Mouse (Mus musculus): Measurements from ENCODE around the gene Ushbp1. TPM values are rescaled to one million over a fixed set of nuclear protein-coding genes. Genes with fewer than 3 reads are reported as not detected.
"Not testable (repeated sequence)": the region's sequence is repeated elsewhere in the genome, so short reads cannot be mapped to it uniquely, and the experiment has no call there.

The Ushbp1 gene
- total and polyA plus RNA-seq, 3 experiments, result 0.08 to 0.11 TPM; not detected in 1

- no peak for TF ChIP-seq CTCF (IDR thresholded peaks at IDR 0.05; ENCODE audit: low read depth, low read length)
- no peak for TF ChIP-seq GATA2 (IDR thresholded peaks at IDR 0.05; ENCODE audit: borderline replicate concordance, low read depth, low read length)
- TF ChIP-seq POLR2AphosphoS5 (IDR thresholded peaks at IDR 0.05; ENCODE audit: insufficient replicate concordance, low read depth, low read length), result no peak
- no peak for TF ChIP-seq TAL1 (conservative IDR thresholded peaks at IDR 0.05; ENCODE audit: low read depth, low read length)
- TF ChIP-seq GATA1 (IDR thresholded peaks at IDR 0.05; ENCODE audit: borderline replicate concordance, low read length), result no peak
- Histone ChIP-seq H3K4me1 (ENCODE audit: insufficient read depth, low read depth, low read length) (no peaks in the 10 kb centered on the region), H3K27me3 (ENCODE audit: insufficient read depth, low read length) (no peaks in the 10 kb centered on the region), H3K36me3 (replicated peaks) (peaks cover 97% of the 10 kb centered on the region), H3K9me3 (replicated peaks) (no peaks in the 10 kb centered on the region), H3K4me3 (ENCODE audit: low read depth, low read length) (no peak overlapping the region)
- no peak for ATAC-seq (ENCODE audit: extremely low read depth, insufficient number of reproducible peaks, low FRiP score, poor library complexity, severe bottlenecking)
- DNase-seq (ENCODE audit: low spot score), result no peak
These were observed 49.0 kb downstream of the Ushbp1 start for GRCm38 (mm10) chr8:71346581-71346980.

- Histone ChIP-seq H3K4me1 (ENCODE audit: insufficient read depth, low read depth, low read length) (no peaks in the 10 kb centered on the region), H3K36me3 (replicated peaks) (peaks cover 89% of the 10 kb centered on the region), H3K9me3 (replicated peaks) (no peaks in the 10 kb centered on the region), H3K27me3 (ENCODE audit: insufficient read depth, low read length) (no peaks in the 10 kb centered on the region), H3K4me3 (ENCODE audit: low read depth, low read length) (no peak overlapping the region)
- DNase-seq (ENCODE audit: low spot score), result no peak
- no peak for ATAC-seq (ENCODE audit: extremely low read depth, insufficient number of reproducible peaks, low FRiP score, poor library complexity, severe bottlenecking)
- TF ChIP-seq CTCF (IDR thresholded peaks at IDR 0.05; ENCODE audit: low read depth, low read length) (no peak), GATA2 (IDR thresholded peaks at IDR 0.05; ENCODE audit: borderline replicate concordance, low read depth, low read length) (no peak), GATA1 (IDR thresholded peaks at IDR 0.05; ENCODE audit: borderline replicate concordance, low read length) (no peak), TAL1 (conservative IDR thresholded peaks at IDR 0.05; ENCODE audit: low read depth, low read length) (no peak), POLR2AphosphoS5 (IDR thresholded peaks at IDR 0.05; ENCODE audit: insufficient replicate concordance, low read depth, low read length) (no peak)
These were observed 55.0 kb downstream of the Ushbp1 start for GRCm38 (mm10) chr8:71340625-71341024.

- not testable (repeated sequence) for ATAC-seq (ENCODE audit: extremely low read depth, insufficient number of reproducible peaks, low FRiP score, poor library complexity, severe bottlenecking); H3K4me1 ChIP-seq (ENCODE audit: insufficient read depth, low read depth, low read length); DNase-seq (ENCODE audit: low spot score); H3K9me3 ChIP-seq (replicated peaks); H3K4me3 ChIP-seq (ENCODE audit: low read depth, low read length); H3K27me3 ChIP-seq (ENCODE audit: insufficient read depth, low read length)
- H3K36me3 ChIP-seq (replicated peaks), result peaks cover 81% of the 10 kb centered on the region
These were observed 57.8 kb downstream of the Ushbp1 start for GRCm38 (mm10) chr8:71337834-71338233.

Other genes with a start within 250 kb of the Ushbp1 start
Only the 20 nearest of the 22 such genes appear.
- gene Myo9b, start 123.1 kb downstream of the Ushbp1 start, total RNA-seq (2014; fragmentation: Nextera tagmentation), result 40.0 and 44.7 TPM in 2 replicates
- 43.9 and 46.2 TPM in 2 replicates for gene Myo9b, start 123.1 kb downstream of the Ushbp1 start, total RNA-seq (2017)
- 58.6 TPM in 2 replicates for gene Myo9b, start 123.1 kb downstream of the Ushbp1 start, polyA plus RNA-seq (2012)
- 17.8 and 18.3 TPM in 2 replicates for gene Haus8, start 122.9 kb downstream of the Ushbp1 start, total RNA-seq (2014; fragmentation: Nextera tagmentation)
- gene Haus8, start 122.9 kb downstream of the Ushbp1 start, total RNA-seq (2017), result 50.2 and 51.1 TPM in 2 replicates
- gene Haus8, start 122.9 kb downstream of the Ushbp1 start, polyA plus RNA-seq (2012), result 18.1 and 25.5 TPM in 2 replicates
- gene Use1, start 29.0 kb downstream of the Ushbp1 start, total RNA-seq (2014; fragmentation: Nextera tagmentation), result 23.3 and 34.5 TPM in 2 replicates
- gene Use1, start 29.0 kb downstream of the Ushbp1 start, total RNA-seq (2017), result 70.8 and 81.0 TPM in 2 replicates
- 151 and 198 TPM in 2 replicates for gene Use1, start 29.0 kb downstream of the Ushbp1 start, polyA plus RNA-seq (2012)
- 4.7 and 6.2 TPM in 2 replicates for gene Ocel1, start 24.5 kb downstream of the Ushbp1 start, total RNA-seq (2014; fragmentation: Nextera tagmentation)
- 18.0 and 25.8 TPM in 2 replicates for gene Ocel1, start 24.5 kb downstream of the Ushbp1 start, total RNA-seq (2017)
- 32.3 and 37.6 TPM in 2 replicates for gene Ocel1, start 24.5 kb downstream of the Ushbp1 start, polyA plus RNA-seq (2012)
- gene Nr2f6, start 13.8 kb downstream of the Ushbp1 start, total RNA-seq (2014; fragmentation: Nextera tagmentation), result 6.4 and 8.6 TPM in 2 replicates
- gene Nr2f6, start 13.8 kb downstream of the Ushbp1 start, total RNA-seq (2017), result 9.7 and 17.0 TPM in 2 replicates
- gene Nr2f6, start 13.8 kb downstream of the Ushbp1 start, polyA plus RNA-seq (2012), result 36.0 and 47.8 TPM in 2 replicates
- 58.4 and 83.8 TPM in 2 replicates for gene Babam1, start 1.1 kb upstream of the Ushbp1 start, total RNA-seq (2014; fragmentation: Nextera tagmentation)
- gene Babam1, start 1.1 kb upstream of the Ushbp1 start, total RNA-seq (2017), result 90.3 and 92.1 TPM in 2 replicates
- gene Babam1, start 1.1 kb upstream of the Ushbp1 start, polyA plus RNA-seq (2012), result 106 and 107 TPM in 2 replicates
- gene Ankle1, start 10.2 kb upstream of the Ushbp1 start, total RNA-seq (2014; fragmentation: Nextera tagmentation), result 5.9 and 16.2 TPM in 2 replicates
- gene Ankle1, start 10.2 kb upstream of the Ushbp1 start, total RNA-seq (2017), result 9.8 and 12.1 TPM in 2 replicates
- 13.7 and 15.1 TPM in 2 replicates for gene Ankle1, start 10.2 kb upstream of the Ushbp1 start, polyA plus RNA-seq (2012)
- gene Abhd8, start 67.9 kb upstream of the Ushbp1 start, total RNA-seq (2014; fragmentation: Nextera tagmentation), result 2.6 and 3.9 TPM in 2 replicates
- 4.5 and 5.0 TPM in 2 replicates for gene Abhd8, start 67.9 kb upstream of the Ushbp1 start, total RNA-seq (2017)
- 17.0 and 20.9 TPM in 2 replicates for gene Abhd8, start 67.9 kb upstream of the Ushbp1 start, polyA plus RNA-seq (2012)
- 42.0 and 65.5 TPM in 2 replicates for gene Mrpl34, start 69.2 kb upstream of the Ushbp1 start, total RNA-seq (2014; fragmentation: Nextera tagmentation)
- 68.2 and 74.9 TPM in 2 replicates for gene Mrpl34, start 69.2 kb upstream of the Ushbp1 start, total RNA-seq (2017)
- gene Mrpl34, start 69.2 kb upstream of the Ushbp1 start, polyA plus RNA-seq (2012), result 149 and 161 TPM in 2 replicates
- 51.9 and 56.2 TPM in 2 replicates for gene Dda1, start 73.4 kb upstream of the Ushbp1 start, total RNA-seq (2014; fragmentation: Nextera tagmentation)
- 16.2 and 19.6 TPM in 2 replicates for gene Dda1, start 73.4 kb upstream of the Ushbp1 start, total RNA-seq (2017)
- gene Dda1, start 73.4 kb upstream of the Ushbp1 start, polyA plus RNA-seq (2012), result 209 and 288 TPM in 2 replicates
- gene Ano8, start 90.2 kb upstream of the Ushbp1 start, total RNA-seq (2014; fragmentation: Nextera tagmentation), result 0.97 and 1.1 TPM in 2 replicates
- gene Ano8, start 90.2 kb upstream of the Ushbp1 start, total RNA-seq (2017), result 2.1 and 2.5 TPM in 2 replicates
- gene Ano8, start 90.2 kb upstream of the Ushbp1 start, polyA plus RNA-seq (2012), result 1.4 and 1.5 TPM in 2 replicates
- gene Gtpbp3, start 92.3 kb upstream of the Ushbp1 start, total RNA-seq (2014; fragmentation: Nextera tagmentation), result 5.8 and 6.4 TPM in 2 replicates
- 14.6 and 18.2 TPM in 2 replicates for gene Gtpbp3, start 92.3 kb upstream of the Ushbp1 start, total RNA-seq (2017)
- gene Gtpbp3, start 92.3 kb upstream of the Ushbp1 start, polyA plus RNA-seq (2012), result 26.1 and 33.3 TPM in 2 replicates
- not detected in 2 replicates for gene Plvap, start 116.0 kb upstream of the Ushbp1 start, total RNA-seq (2014; fragmentation: Nextera tagmentation)
- gene Plvap, start 116.0 kb upstream of the Ushbp1 start, total RNA-seq (2017), result 0.16 and 0.17 TPM in 2 replicates
- gene Plvap, start 116.0 kb upstream of the Ushbp1 start, polyA plus RNA-seq (2012), result 0.88 and 0.90 TPM in 2 replicates
- gene Ccdc194, start 129.9 kb upstream of the Ushbp1 start, total RNA-seq (2014; fragmentation: Nextera tagmentation), result not detected in 2 replicates
- 0.22 TPM in 1 of 2 replicates, not detected in the other for gene Ccdc194, start 129.9 kb upstream of the Ushbp1 start, total RNA-seq (2017)
- gene Ccdc194, start 129.9 kb upstream of the Ushbp1 start, polyA plus RNA-seq (2012), result not detected in 2 replicates
- 6.3 and 8.0 TPM in 2 replicates for gene Bst2, start 141.7 kb upstream of the Ushbp1 start, total RNA-seq (2014; fragmentation: Nextera tagmentation)
- 6.4 and 7.6 TPM in 2 replicates for gene Bst2, start 141.7 kb upstream of the Ushbp1 start, total RNA-seq (2017)
- 44.0 and 59.6 TPM in 2 replicates for gene Bst2, start 141.7 kb upstream of the Ushbp1 start, polyA plus RNA-seq (2012)
- 40.4 and 41.4 TPM in 2 replicates for gene Mvb12a, start 147.1 kb upstream of the Ushbp1 start, total RNA-seq (2014; fragmentation: Nextera tagmentation)
- gene Mvb12a, start 147.1 kb upstream of the Ushbp1 start, total RNA-seq (2017), result 56.2 and 75.9 TPM in 2 replicates
- 132 and 166 TPM in 2 replicates for gene Mvb12a, start 147.1 kb upstream of the Ushbp1 start, polyA plus RNA-seq (2012)
- not detected in 2 replicates for gene Tmem221, start 163.1 kb upstream of the Ushbp1 start, total RNA-seq (2014; fragmentation: Nextera tagmentation)
- not detected in 2 replicates for gene Tmem221, start 163.1 kb upstream of the Ushbp1 start, total RNA-seq (2017)
- gene Tmem221, start 163.1 kb upstream of the Ushbp1 start, polyA plus RNA-seq (2012), result not detected in 2 replicates
- gene Nxnl1, start 170.8 kb upstream of the Ushbp1 start, total RNA-seq (2014; fragmentation: Nextera tagmentation), result not detected in 2 replicates
- gene Nxnl1, start 170.8 kb upstream of the Ushbp1 start, total RNA-seq (2017), result not detected in 2 replicates
- not detected in 2 replicates for gene Nxnl1, start 170.8 kb upstream of the Ushbp1 start, polyA plus RNA-seq (2012)
- gene Slc27a1, start 173.1 kb upstream of the Ushbp1 start, total RNA-seq (2014; fragmentation: Nextera tagmentation), result not detected in 2 replicates
- gene Slc27a1, start 173.1 kb upstream of the Ushbp1 start, total RNA-seq (2017), result 0.12 and 0.33 TPM in 2 replicates
- gene Slc27a1, start 173.1 kb upstream of the Ushbp1 start, polyA plus RNA-seq (2012), result not detected in 2 replicates
- gene Pgls, start 196.4 kb upstream of the Ushbp1 start, total RNA-seq (2014; fragmentation: Nextera tagmentation), result 39.7 and 47.5 TPM in 2 replicates
- 87.2 and 140 TPM in 2 replicates for gene Pgls, start 196.4 kb upstream of the Ushbp1 start, total RNA-seq (2017)
- 331 and 360 TPM in 2 replicates for gene Pgls, start 196.4 kb upstream of the Ushbp1 start, polyA plus RNA-seq (2012)

Data from G1E (cell line).